Mouse (Mus musculus) erythroblast, embryonic 14.5 days (primary cell): ENCODE measurements around the gene Olfr1493-ps1. TPM values are rescaled to one million over a fixed set of nuclear protein-coding genes. Genes with fewer than 3 reads are reported as not detected.

Experiments
- H3K27me3 ChIP-seq: 2 replicates; pipeline ENCODE4 v1.6.1; 2012; ENCODE audit warnings: inconsistent platforms; ENCODE audit not compliant: control insufficient read depth
- H3K36me3 ChIP-seq: 2 replicates; pipeline ENCODE4 v1.6.1; 2012; ENCODE audit warnings: mild to moderate bottlenecking, inconsistent platforms; ENCODE audit not compliant: control insufficient read depth
- H3K4me1 ChIP-seq: 2 replicates; pipeline ENCODE4 v1.6.1; 2012; ENCODE audit warnings: inconsistent platforms; ENCODE audit not compliant: control insufficient read depth
- H3K4me3 ChIP-seq: replicated peaks from 2 replicates; pipeline ENCODE3; 2012; ENCODE audit warnings: moderate library complexity, mild to moderate bottlenecking, inconsistent platforms
- H3K9me3 ChIP-seq: 2 replicates; pipeline ENCODE4 v1.6.1; 2012; ENCODE audit warnings: low read length, inconsistent platforms, mixed read lengths; ENCODE audit not compliant: control insufficient read depth
- GATA1 ChIP-seq: IDR thresholded peaks from 2 replicates; pipeline ENCODE4 v1.6.1; 2012; ENCODE audit warnings: low read length, inconsistent platforms, mixed read lengths
- TAL1 ChIP-seq: IDR thresholded peaks from 3 replicates; pipeline ENCODE4 v1.6.1; 2012; ENCODE audit warnings: low read length, inconsistent platforms, mixed read lengths
- polyA plus RNA-seq: library from polyadenylated mRNA; stranded (reverse); fragments of >175 nt; gene quantifications from 2 replicates; pipeline ENCODE4 v1.2.3, GENCODE M21; 2012

The Olfr1493-ps1 gene
- polyA plus RNA-seq = not detected in 2 replicates

DNA sequence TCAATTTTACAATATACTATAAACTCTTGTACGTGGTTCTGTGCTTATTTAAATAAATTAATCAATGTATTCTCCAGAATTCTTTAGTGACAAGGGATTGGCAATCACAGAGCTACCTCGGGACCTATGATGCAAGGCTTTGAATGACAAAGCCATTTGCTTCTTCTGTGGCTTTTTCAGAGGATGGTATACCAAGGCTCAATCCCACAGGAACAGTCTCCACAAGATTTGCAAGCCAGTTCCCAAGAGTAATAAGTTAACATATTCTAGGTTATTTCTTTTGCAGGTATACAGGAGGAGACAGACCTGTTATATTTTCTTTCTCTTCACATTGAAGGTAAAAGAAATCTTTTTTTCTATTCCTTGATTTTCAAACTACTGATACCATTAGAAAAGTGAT lies at the start of gene Olfr1493-ps1:
Gene Olfr1493-ps1, plus strand, starts transcription at position 301 of the 400 bp plus-strand sequence.
- Histone ChIP-seq H3K36me3 (no peaks in the 10 kb centered on the region), H3K27me3 (no peaks in the 10 kb centered on the region), H3K4me1 (no peaks in the 10 kb centered on the region), H3K4me3 (no peak within 1 kb of the TSS), H3K9me3 (peaks cover 4% of the 10 kb centered on the region)
- TF ChIP-seq TAL1 = no peak
- no peak for TF ChIP-seq GATA1

DNA sequence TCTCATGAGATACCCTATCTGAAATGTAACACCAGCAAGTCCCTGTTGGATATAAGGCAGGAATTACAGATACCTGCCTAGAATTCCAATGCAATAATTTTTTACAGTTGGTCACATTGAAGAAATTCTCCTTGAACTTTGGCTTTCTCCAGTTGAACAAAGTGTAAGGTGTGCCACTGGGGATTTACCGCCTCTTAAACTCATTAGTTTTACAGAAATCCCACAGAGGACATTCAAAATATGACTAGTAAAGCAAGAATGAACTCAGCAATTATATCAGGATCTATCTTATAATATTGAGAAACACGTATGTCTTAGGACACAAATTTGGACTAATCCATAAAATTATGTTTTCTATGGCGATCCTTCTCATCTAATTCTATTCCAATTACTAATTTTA lies 26.1 kb upstream of the Olfr1493-ps1 start, which contains the start of gene Olfr1491:
Gene Olfr1491, plus strand, starts transcription at position 301 of the 400 bp plus-strand sequence.
- Histone ChIP-seq H3K9me3 (no peaks in the 10 kb centered on the region), H3K27me3 (no peaks in the 10 kb centered on the region), H3K4me1 (no peaks in the 10 kb centered on the region), H3K36me3 (no peaks in the 10 kb centered on the region), H3K4me3 (no peak within 1 kb of the TSS)
- TF ChIP-seq TAL1 (no peak), GATA1 (no peak)

DNA sequence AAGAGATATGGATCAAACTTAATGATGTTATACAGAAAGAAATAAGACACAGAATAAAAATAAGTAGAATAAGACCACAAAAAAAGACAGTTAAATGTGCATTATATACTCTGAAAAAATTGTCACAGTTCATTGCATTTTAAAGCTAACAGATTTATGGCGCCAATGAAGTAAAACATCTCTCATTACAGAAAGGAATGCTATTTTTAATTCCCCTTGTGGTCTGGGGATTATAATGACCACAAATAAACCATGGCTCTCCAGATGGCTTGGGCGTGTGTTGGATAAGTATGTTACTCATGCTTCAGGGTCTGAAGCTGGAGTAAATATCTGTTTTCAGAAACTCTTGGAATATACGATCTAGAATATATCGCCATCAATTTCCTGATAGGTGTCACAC lies 16.4 kb downstream of the Olfr1493-ps1 start, which contains the start of gene Olfr1494:
Gene Olfr1494, plus strand, starts transcription at position 301 of the 400 bp plus-strand sequence.
- Histone ChIP-seq H3K36me3 (no peaks in the 10 kb centered on the region), H3K4me3 (no peak within 1 kb of the TSS), H3K9me3 (peaks cover 3% of the 10 kb centered on the region; the same call in 1 of the 2 replicates), H3K27me3 (no peaks in the 10 kb centered on the region), H3K4me1 (no peaks in the 10 kb centered on the region)
- TF ChIP-seq TAL1 (no peak), GATA1 (no peak)

DNA sequence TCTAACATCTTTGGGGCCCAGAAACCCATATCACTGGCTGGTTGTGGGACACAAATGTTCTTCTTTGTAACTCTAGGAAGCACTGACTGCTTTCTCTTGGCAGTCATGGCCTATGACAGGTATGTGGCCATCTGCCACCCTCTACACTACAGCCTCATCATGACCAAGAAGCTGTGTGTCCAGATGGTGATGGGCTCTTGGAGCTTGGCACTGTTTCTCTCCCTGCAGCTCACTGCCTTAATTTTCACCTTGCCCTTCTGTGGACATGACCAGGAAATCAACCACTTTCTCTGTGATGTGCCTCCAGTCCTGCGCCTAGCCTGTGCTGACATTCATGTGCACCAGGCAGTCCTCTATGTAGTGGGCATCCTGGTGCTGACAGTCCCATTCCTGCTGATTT lies 26.3 kb downstream of the Olfr1493-ps1 start:
- Histone ChIP-seq H3K4me1 (no peaks in the 10 kb centered on the region), H3K27me3 (no peaks in the 10 kb centered on the region), H3K9me3 (peaks cover 8% of the 10 kb centered on the region), H3K4me3 (no peak overlapping the region), H3K36me3 (no peaks in the 10 kb centered on the region)
- TF ChIP-seq GATA1 = no peak
- no peak for TF ChIP-seq TAL1

DNA sequence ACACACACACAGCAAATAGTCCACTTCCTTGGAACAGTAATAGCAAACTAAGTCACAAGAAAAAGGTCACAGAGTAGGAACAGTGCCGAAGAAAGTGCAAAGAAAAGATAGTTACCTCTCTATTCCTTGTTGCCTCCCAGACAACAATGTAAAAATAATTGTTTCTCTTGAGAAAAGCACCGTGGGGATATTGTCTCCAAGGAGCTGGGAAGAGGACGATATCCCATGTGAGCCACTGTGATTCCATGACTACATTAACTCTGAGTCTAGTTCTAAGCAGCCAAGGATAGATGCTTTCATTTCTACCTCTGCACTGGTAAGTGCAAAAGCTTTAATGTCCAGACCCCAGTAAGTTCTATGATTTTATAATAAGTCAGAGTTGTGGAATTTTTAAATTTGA lies 41.2 kb downstream of the Olfr1493-ps1 start, which contains the start of gene Olfr1495:
Gene Olfr1495, plus strand, starts transcription at position 301 of the 400 bp plus-strand sequence.
- TF ChIP-seq GATA1 = no peak
- TF ChIP-seq TAL1 = no peak
- Histone ChIP-seq H3K27me3 (no peaks in the 10 kb centered on the region), H3K9me3 (peaks cover 4% of the 10 kb centered on the region), H3K4me3 (no peak within 1 kb of the TSS), H3K36me3 (no peaks in the 10 kb centered on the region), H3K4me1 (no peaks in the 10 kb centered on the region)

DNA sequence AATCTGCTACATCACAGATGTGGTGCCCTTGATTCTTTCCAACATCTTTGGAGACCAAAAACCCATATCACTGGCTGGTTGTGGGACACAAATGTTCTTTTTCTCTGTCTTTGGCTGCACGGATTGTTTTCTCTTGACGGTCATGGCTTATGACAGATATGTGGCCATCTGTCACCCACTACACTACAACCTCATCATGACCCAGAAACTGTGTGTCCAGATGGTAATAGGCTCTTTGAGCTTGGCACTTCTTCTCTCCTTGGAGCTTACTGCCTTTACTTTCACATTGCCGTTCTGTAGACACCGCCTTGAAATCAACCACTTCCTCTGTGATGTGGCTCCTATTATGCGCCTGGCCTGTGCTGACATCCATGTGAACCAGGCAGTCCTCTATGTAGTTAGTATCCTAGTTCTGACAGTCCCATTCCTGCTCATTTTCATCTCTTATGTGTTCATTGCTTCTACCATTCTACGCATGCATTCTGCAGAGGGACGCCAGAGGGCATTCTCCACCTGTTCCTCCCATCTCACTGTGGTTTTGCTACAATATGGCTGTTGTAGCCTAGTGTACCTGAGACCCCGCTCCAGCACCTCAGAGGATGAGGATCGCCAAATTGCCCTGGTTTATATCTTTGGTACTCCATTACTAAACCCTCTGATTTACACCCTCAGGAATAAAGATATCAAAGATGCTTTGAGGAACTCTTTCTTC lies 45.6 kb downstream of the Olfr1493-ps1 start:
- H3K4me1 ChIP-seq = no peaks in the 10 kb centered on the region
- no peaks in the 10 kb centered on the region for H3K27me3 ChIP-seq
- no peak overlapping the region for H3K4me3 ChIP-seq
- peaks cover 4% of the 10 kb centered on the region for H3K9me3 ChIP-seq
- TF ChIP-seq TAL1 (no peak), GATA1 (no peak)
- no peaks in the 10 kb centered on the region for H3K36me3 ChIP-seq

DNA sequence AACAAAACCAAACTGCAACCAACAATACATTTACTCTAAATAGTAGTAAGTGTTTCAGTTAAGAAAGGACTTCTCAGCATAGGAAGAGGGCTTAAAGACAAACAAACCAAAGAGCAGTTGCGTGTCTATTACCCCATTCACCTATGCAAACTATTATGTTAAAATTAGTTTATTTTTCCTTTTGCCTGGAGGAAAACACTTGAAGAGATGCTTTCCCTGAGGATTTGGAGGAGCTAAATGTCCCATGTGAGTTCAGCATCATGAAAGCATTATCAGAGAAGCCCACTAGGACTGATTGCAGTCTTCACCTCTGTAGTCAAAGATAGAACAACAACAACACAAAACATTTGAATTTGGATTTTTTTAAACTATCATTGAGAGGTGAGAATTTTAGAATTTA lies 54.5 kb downstream of the Olfr1493-ps1 start, which contains the start of gene Olfr1496:
Gene Olfr1496, plus strand, starts transcription at position 301 of the 400 bp plus-strand sequence.
- Histone ChIP-seq H3K36me3 (no peaks in the 10 kb centered on the region), H3K27me3 (no peaks in the 10 kb centered on the region), H3K4me1 (no peaks in the 10 kb centered on the region), H3K4me3 (no peak within 1 kb of the TSS), H3K9me3 (no peaks in the 10 kb centered on the region)
- TF ChIP-seq GATA1 (no peak), TAL1 (no peak)

Other genes starting within 250 kb of the Olfr1493-ps1 start
- not detected in 2 replicates for gene Olfr1475, start 243.1 kb upstream of the Olfr1493-ps1 start, polyA plus RNA-seq
- gene Olfr1477, start 222.7 kb upstream of the Olfr1493-ps1 start, polyA plus RNA-seq = 0.01 TPM in 1 of 2 replicates, not detected in the other
- gene Olfr1480, start 195.4 kb upstream of the Olfr1493-ps1 start, polyA plus RNA-seq = not detected in 2 replicates
- 0.01 TPM in 1 of 2 replicates, not detected in the other for gene Olfr1484, start 139.8 kb upstream of the Olfr1493-ps1 start, polyA plus RNA-seq
- gene Olfr1487, start 105.9 kb upstream of the Olfr1493-ps1 start, polyA plus RNA-seq = not detected in 2 replicates
- gene Olfr1489, start 91.7 kb upstream of the Olfr1493-ps1 start, polyA plus RNA-seq = not detected in 2 replicates
- not detected in 2 replicates for gene Olfr1490, start 72.2 kb upstream of the Olfr1493-ps1 start, polyA plus RNA-seq
- not detected in 2 replicates for gene Olfr1491, start 26.0 kb upstream of the Olfr1493-ps1 start, polyA plus RNA-seq
- gene Olfr1494, start 16.4 kb downstream of the Olfr1493-ps1 start, polyA plus RNA-seq = not detected in 2 replicates
- gene Olfr1495, start 41.3 kb downstream of the Olfr1493-ps1 start, polyA plus RNA-seq = not detected in 2 replicates
- not detected in 2 replicates for gene Olfr1496, start 54.6 kb downstream of the Olfr1493-ps1 start, polyA plus RNA-seq
- gene Olfr1497, start 74.9 kb downstream of the Olfr1493-ps1 start, polyA plus RNA-seq = not detected in 2 replicates
- not detected in 2 replicates for gene Olfr1499, start 96.2 kb downstream of the Olfr1493-ps1 start, polyA plus RNA-seq
- gene Olfr1500, start 107.2 kb downstream of the Olfr1493-ps1 start, polyA plus RNA-seq = not detected in 2 replicates
- not detected in 2 replicates for gene Olfr1501, start 127.4 kb downstream of the Olfr1493-ps1 start, polyA plus RNA-seq
- gene Olfr1502, start 138.5 kb downstream of the Olfr1493-ps1 start, polyA plus RNA-seq = not detected in 2 replicates
- gene Olfr1504, start 174.7 kb downstream of the Olfr1493-ps1 start, polyA plus RNA-seq = not detected in 2 replicates
- gene Olfr1505, start 190.3 kb downstream of the Olfr1493-ps1 start, polyA plus RNA-seq = not detected in 2 replicates